In the genomic region with DNA sequence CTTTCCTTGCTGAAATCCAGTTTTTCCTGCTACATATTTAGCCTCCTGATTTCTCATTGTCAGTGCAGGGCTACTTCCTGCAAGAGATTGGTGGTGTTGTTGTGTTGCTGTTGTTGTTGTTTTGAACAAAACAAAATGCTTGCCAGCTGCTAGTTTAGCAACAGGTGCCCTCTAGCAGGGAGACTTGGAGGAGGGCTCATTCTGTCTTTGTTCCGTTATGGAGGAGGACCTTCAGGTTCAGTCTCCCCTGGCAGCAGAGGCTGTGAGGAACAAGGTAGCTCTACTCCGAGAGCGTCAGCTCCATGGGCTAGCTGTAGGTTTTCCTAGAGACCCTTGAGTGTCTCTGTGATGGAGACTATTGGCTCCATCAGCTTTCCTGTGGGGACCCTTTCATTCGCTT, we compare ENCODE assay signal across 15 mouse cellular contexts. TPM values are rescaled to one million over a fixed set of nuclear protein-coding genes. Genes with fewer than 3 reads are reported as not detected.
DNase-seq lines count a peak whose midpoint lies in the region; ATAC-seq and TF ChIP-seq lines count a peak whose summit lies in the region.
"Had no signal": no experiment of that assay in that cellular context is flagged by ENCODE, and none has a peak within 500 bp of the region (broad histone marks: within the 10 kb centered on the region; RNA-seq: fewer than 3 reads in every experiment).

No protein-coding gene starts in this region.

- H3K4me1 ChIP-seq in cortical plate, adult 2 months (ENCODE audit: control insufficient read depth, insufficient read depth, low read length): peaks cover 5% of the 10 kb centered on the region
- peaks cover 47% of the 10 kb centered on the region for H3K4me1 ChIP-seq in forebrain, embryonic 12.5 days
- H3K4me1 ChIP-seq in hindbrain, embryonic 14.5 days (replicated peaks; ENCODE audit: control insufficient read depth, insufficient read depth, low read length): peaks cover 29% of the 10 kb centered on the region
- H3K4me1 ChIP-seq in midbrain, embryonic 16.5 days (ENCODE audit: control insufficient read depth, insufficient read depth, low read length): peaks cover 28% of the 10 kb centered on the region
- H3K4me1 ChIP-seq: liver, embryonic 15.5 days had no signal

- WGBS in forebrain, embryonic 12.5 days: 44% methylated on average over 4 of the region's 4 CpGs
- WGBS in hindbrain, embryonic 14.5 days: 35% methylated on average over 4 of the region's 4 CpGs
- 37% methylated on average over 4 of the region's 4 CpGs for WGBS in midbrain, embryonic 16.5 days

- H3K4me3 ChIP-seq in cortical plate, adult 2 months (ENCODE audit: insufficient read depth, low read length): peak overlapping the region; percentile 88
- H3K4me3 ChIP-seq in forebrain, embryonic 12.5 days (replicated peaks): peak overlapping the region; percentile 58
- peak overlapping the region; percentile 41; the same call in 1 of the 2 replicates for H3K4me3 ChIP-seq in hindbrain, embryonic 14.5 days (replicated peaks; ENCODE audit: low read length)
- H3K4me3 ChIP-seq in midbrain, embryonic 16.5 days (ENCODE audit: low read depth, low read length): peak overlapping the region; percentile 71
- H3K4me3 ChIP-seq: limb, embryonic 12.5 days; liver, embryonic 15.5 days had no signal

- no peak for TF ChIP-seq CTCF in cortical plate, adult 2 months (IDR thresholded peaks at IDR 0.05; ENCODE audit: extremely low read depth, insufficient read depth, low read length)

- peak overlapping the region; percentile 73 for H3K4me2 ChIP-seq in forebrain, embryonic 12.5 days
- peak overlapping the region; percentile 90 for H3K4me2 ChIP-seq in hindbrain, embryonic 14.5 days (replicated peaks)
- peak overlapping the region; percentile 95 for H3K4me2 ChIP-seq in midbrain, embryonic 16.5 days (ENCODE audit: low read length)
- H3K4me2 ChIP-seq: limb, embryonic 12.5 days; liver, embryonic 15.5 days had no signal

- no peaks in the 10 kb centered on the region for H3K36me3 ChIP-seq in forebrain, embryonic 12.5 days (replicated peaks)
- H3K36me3 ChIP-seq in hindbrain, embryonic 14.5 days (replicated peaks; ENCODE audit: control insufficient read depth, insufficient read depth): no peaks in the 10 kb centered on the region
- H3K36me3 ChIP-seq in midbrain, embryonic 16.5 days (ENCODE audit: control insufficient read depth, insufficient read depth, low read length): no peaks in the 10 kb centered on the region
- H3K36me3 ChIP-seq: G1E; limb, embryonic 12.5 days; liver, embryonic 15.5 days had no signal

- H3K9me3 ChIP-seq in forebrain, embryonic 12.5 days: no peaks in the 10 kb centered on the region
- H3K9me3 ChIP-seq in hindbrain, embryonic 14.5 days (ENCODE audit: control insufficient read depth, low read length): no peaks in the 10 kb centered on the region
- no peaks in the 10 kb centered on the region for H3K9me3 ChIP-seq in midbrain, embryonic 16.5 days (replicated peaks; ENCODE audit: control insufficient read depth, low read length, poor library complexity, severe bottlenecking)
- H3K9me3 ChIP-seq: G1E; limb, embryonic 12.5 days; liver, embryonic 15.5 days had no signal

- 0 out of 2 replicates have a peak, but pooled peaks cover 5% of the 10 kb centered on the region for H3K27me3 ChIP-seq in forebrain, embryonic 12.5 days
- H3K27me3 ChIP-seq in hindbrain, embryonic 14.5 days (ENCODE audit: control insufficient read depth, insufficient read depth, low read length): peaks cover 8% of the 10 kb centered on the region; the same call in 1 of the 2 replicates
- no peaks in the 10 kb centered on the region for H3K27me3 ChIP-seq in midbrain, embryonic 16.5 days (ENCODE audit: control insufficient read depth, insufficient read depth, low read depth, low read length)

- peak overlapping the region; percentile 77 for H3K9ac ChIP-seq in forebrain, embryonic 12.5 days
- H3K9ac ChIP-seq in hindbrain, embryonic 14.5 days: peak overlapping the region; percentile 63; the same call in 1 of the 2 replicates
- H3K9ac ChIP-seq in midbrain, embryonic 16.5 days (ENCODE audit: low read depth, low read length): peak overlapping the region; percentile 71
- H3K9ac ChIP-seq: limb, embryonic 12.5 days; liver, embryonic 15.5 days had no signal

- no peak for TF ChIP-seq POLR2A in cortical plate, adult 2 months (IDR thresholded peaks at IDR 0.05; ENCODE audit: extremely low read depth, insufficient read depth, low read length)

- no peak for DNase-seq in hindbrain, embryonic 14.5 days (ENCODE audit: low spot score)
- DNase-seq in yolk sac, embryonic 10.5 days (ENCODE audit: low spot score): no peak
- no peak for DNase-seq in c-Kit-positive CD71-positive TER-119-positive erythroid progenitor cells, embryonic 14.5 days (ENCODE audit: low spot score)
- no peak for DNase-seq in Muller cell, postnatal 12 days (ENCODE audit: inconsistent ontology term)
- DNase-seq: adrenal gland, postnatal 36 days; kidney, postnatal 10 days; lung, postnatal 14 days; thymus, postnatal 14 days had no signal

- 0 out of 2 replicates have a peak overlapping the region, but pooled peaks have one; percentile 25 for H3K27ac ChIP-seq in cortical plate, adult 2 months (ENCODE audit: insufficient read depth, low read length)
- peak overlapping the region; percentile 61; the same call in 1 of the 2 replicates for H3K27ac ChIP-seq in forebrain, embryonic 12.5 days
- no peak overlapping the region for H3K27ac ChIP-seq in hindbrain, embryonic 14.5 days
- peak overlapping the region; percentile 58 for H3K27ac ChIP-seq in midbrain, embryonic 16.5 days (ENCODE audit: low read length)
- H3K27ac ChIP-seq: limb, embryonic 12.5 days; liver, embryonic 15.5 days had no signal

- no peak for ATAC-seq in forebrain, embryonic 12.5 days (ENCODE audit: low FRiP score)
- no peak for ATAC-seq in hindbrain, embryonic 14.5 days (ENCODE audit: low FRiP score)
- ATAC-seq in midbrain, embryonic 16.5 days: no peak

RNA-seq across cellular contexts. Expression of a gene that starts 3.0 kb away (rescaled TPM):
- polyA plus RNA-seq in cortical plate, adult 2 months (2012; rRNA removed): 27.8 and 28.9 TPM in 2 replicates
- polyA plus RNA-seq in forebrain, embryonic 12.5 days (2016; fragmentation: Nextera tagmentation; extraction: Ambion mirVana): 8.4 and 10.2 TPM in 2 replicates
- polyA plus RNA-seq in hindbrain, embryonic 14.5 days (2014; fragmentation: Nextera tagmentation; extraction: Ambion mirVana): 3.6 and 4.1 TPM in 2 replicates
- 4.0 and 4.5 TPM in 2 replicates for polyA plus RNA-seq in midbrain, embryonic 16.5 days (2015; fragmentation: Nextera tagmentation; extraction: Ambion mirVana)
- polyA plus RNA-seq: G1E had no signal

RNA-seq across cellular contexts. Expression of a gene that starts 18.4 kb away (rescaled TPM):
- 0.06 TPM in 1 of 2 replicates, not detected in the other for polyA plus RNA-seq in cortical plate, adult 2 months (2012; rRNA removed)
- not detected in 2 replicates for polyA plus RNA-seq in forebrain, embryonic 12.5 days (2016; fragmentation: Nextera tagmentation; extraction: Ambion mirVana)
- polyA plus RNA-seq in hindbrain, embryonic 14.5 days (2014; fragmentation: Nextera tagmentation; extraction: Ambion mirVana): 0.20 TPM in 1 of 2 replicates, not detected in the other
- polyA plus RNA-seq in midbrain, embryonic 16.5 days (2015; fragmentation: Nextera tagmentation; extraction: Ambion mirVana): 0.14 TPM in 1 of 2 replicates, not detected in the other
- polyA plus RNA-seq: G1E; heart, embryonic 14.5 days; limb, embryonic 12.5 days had no signal
